Comparison of ENCODE assay signal across 10 mouse cellular contexts in the genomic region with DNA sequence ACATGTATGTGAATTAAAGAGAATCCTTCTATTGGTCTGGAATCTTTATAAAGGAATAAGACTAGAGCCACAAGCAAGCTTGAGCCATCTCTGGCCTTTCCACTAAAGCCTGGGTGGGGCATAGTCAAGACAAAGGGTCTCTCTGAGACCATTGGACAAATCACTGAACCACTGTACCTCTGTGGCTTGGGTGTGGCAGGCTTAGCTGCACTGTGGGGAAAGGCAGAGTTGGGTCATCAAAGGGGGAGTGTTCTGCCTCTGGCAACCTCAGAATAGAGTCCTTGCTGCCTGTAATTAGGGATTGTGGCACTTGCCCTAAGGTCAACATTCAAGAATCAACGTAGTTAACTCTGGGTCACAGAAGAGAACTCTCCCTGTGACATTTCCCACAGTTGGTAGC. TPM values are rescaled to one million over a fixed set of nuclear protein-coding genes. Genes with fewer than 3 reads are reported as not detected.
DNase-seq lines count a peak whose midpoint lies in the region; ATAC-seq and TF ChIP-seq lines count a peak whose summit lies in the region.
"Had no signal": no experiment of that assay in that cellular context is flagged by ENCODE, and none has a peak within 500 bp of the region (broad histone marks: within the 10 kb centered on the region; RNA-seq: fewer than 3 reads in every experiment).

No protein-coding gene starts in this region.

- H3K4me2 ChIP-seq in neural tube, embryonic 12.5 days (replicated peaks) = peak overlapping the region; percentile 70; the same call in 1 of the 2 replicates
- peak overlapping the region; percentile 84 for H3K4me2 ChIP-seq in liver, embryonic 11.5 days
- H3K4me2 ChIP-seq in stomach, postnatal 0 days (replicated peaks; ENCODE audit: low read depth) = peak overlapping the region; percentile 79; the same call in 1 of the 2 replicates

- no peak for TF ChIP-seq EP300 in stomach, postnatal 0 days (optimal IDR thresholded peaks at IDR 0.05)

- no peaks in the 10 kb centered on the region for H3K9me3 ChIP-seq in neural tube, embryonic 12.5 days
- H3K9me3 ChIP-seq in liver, embryonic 11.5 days (ENCODE audit: control insufficient read depth, low read length) = no peaks in the 10 kb centered on the region
- no peaks in the 10 kb centered on the region for H3K9me3 ChIP-seq in stomach, postnatal 0 days (ENCODE audit: control insufficient read depth, low read length)

- no peaks in the 10 kb centered on the region for H3K36me3 ChIP-seq in neural tube, embryonic 12.5 days
- H3K36me3 ChIP-seq in liver, embryonic 11.5 days (ENCODE audit: control insufficient read depth, insufficient read depth, low read length) = no peaks in the 10 kb centered on the region
- H3K36me3 ChIP-seq in stomach, postnatal 0 days (ENCODE audit: control insufficient read depth, insufficient read depth, low read length) = no peaks in the 10 kb centered on the region

- no peak overlapping the region for H3K27ac ChIP-seq in neural tube, embryonic 12.5 days
- peak overlapping the region; percentile 84; the same call in 1 of the 2 replicates for H3K27ac ChIP-seq in liver, embryonic 11.5 days (ENCODE audit: low read depth, low read length)
- no peak overlapping the region for H3K27ac ChIP-seq in stomach, postnatal 0 days (replicated peaks)

- WGBS in neural tube, embryonic 12.5 days = 5% methylated on average over 1 of the region's 1 CpGs
- 69% methylated on average over 1 of the region's 1 CpGs for WGBS in liver, embryonic 11.5 days
- WGBS in stomach, postnatal 0 days = 12% methylated on average over 1 of the region's 1 CpGs

- peaks cover 20% of the 10 kb centered on the region for H3K4me1 ChIP-seq in neural tube, embryonic 12.5 days
- peaks cover 45% of the 10 kb centered on the region for H3K4me1 ChIP-seq in liver, embryonic 11.5 days (replicated peaks; ENCODE audit: control insufficient read depth, insufficient read depth, low read length)
- H3K4me1 ChIP-seq in stomach, postnatal 0 days (replicated peaks; ENCODE audit: control insufficient read depth, insufficient read depth) = peaks cover 6% of the 10 kb centered on the region; the same call in 1 of the 2 replicates

- TF ChIP-seq CTCF in stomach, postnatal 0 days (IDR thresholded peaks at IDR 0.05; ENCODE audit: low read depth) = no peak

- no peak overlapping the region for H3K4me3 ChIP-seq in neural tube, embryonic 12.5 days
- H3K4me3 ChIP-seq in liver, embryonic 11.5 days (ENCODE audit: low read depth, low read length) = no peak overlapping the region
- no peak overlapping the region for H3K4me3 ChIP-seq in stomach, postnatal 0 days (ENCODE audit: low read depth, low read length)

- no peaks in the 10 kb centered on the region for H3K27me3 ChIP-seq in neural tube, embryonic 12.5 days (replicated peaks)
- no peaks in the 10 kb centered on the region for H3K27me3 ChIP-seq in liver, embryonic 11.5 days (replicated peaks; ENCODE audit: control insufficient read depth, insufficient read depth, low read length)
- H3K27me3 ChIP-seq in stomach, postnatal 0 days (ENCODE audit: control insufficient read depth, insufficient read depth, low read length) = no peaks in the 10 kb centered on the region

- peak; percentile 30 for DNase-seq in cerebellum, adult 9-10 months
- no peak for DNase-seq in cerebellum, postnatal 14 days
- DNase-seq in neural tube, embryonic 10.5 days (ENCODE audit: extremely low spot score, low spot score) = no peak
- no peak for DNase-seq in liver, embryonic 11.5 days (ENCODE audit: low spot score)
- DNase-seq in stomach, postnatal 0 days (ENCODE audit: low spot score) = no peak
- DNase-seq in thymus, postnatal 10 days (ENCODE audit: low spot score in 2 of 2) = no peak
- DNase-seq: gastrocnemius, postnatal 10 days had no signal

- H3K9ac ChIP-seq in neural tube, embryonic 12.5 days = no peak overlapping the region
- no peak overlapping the region for H3K9ac ChIP-seq in liver, embryonic 11.5 days (ENCODE audit: low read depth, low read length)
- no peak overlapping the region for H3K9ac ChIP-seq in stomach, postnatal 0 days (ENCODE audit: low read length)

- no peak for ATAC-seq in neural tube, embryonic 12.5 days (ENCODE audit: low FRiP score, low read depth)
- ATAC-seq in liver, embryonic 11.5 days (replicated peaks; ENCODE audit: low FRiP score) = no peak
- ATAC-seq in stomach, postnatal 0 days (ENCODE audit: low FRiP score, low TSS enrichment) = no peak
- no peak for ATAC-seq in frontal cortex, adult (ENCODE audit: low TSS enrichment)

RNA-seq across cellular contexts. Expression of a gene that starts 18.2 kb away (rescaled TPM):
- polyA plus RNA-seq in neural tube, embryonic 12.5 days (2016; fragmentation: Nextera tagmentation; extraction: Ambion mirVana) = 8.0 and 8.8 TPM in 2 replicates
- polyA plus RNA-seq in liver, embryonic 11.5 days (2014; fragmentation: Nextera tagmentation; extraction: Ambion mirVana) = 11.0 and 12.0 TPM in 2 replicates
- 1.3 and 1.7 TPM in 2 replicates for polyA plus RNA-seq in stomach, postnatal 0 days (2015; fragmentation: Nextera tagmentation; extraction: Ambion mirVana)

RNA-seq across cellular contexts. Expression of a gene that starts 56.6 kb away (rescaled TPM):
- polyA plus RNA-seq in neural tube, embryonic 12.5 days (2016; fragmentation: Nextera tagmentation; extraction: Ambion mirVana) = 0.05 and 0.08 TPM in 2 replicates
- polyA plus RNA-seq in liver, embryonic 11.5 days (2014; fragmentation: Nextera tagmentation; extraction: Ambion mirVana) = 0.06 and 0.16 TPM in 2 replicates
- 0.08 TPM in 1 of 2 replicates, not detected in the other for polyA plus RNA-seq in stomach, postnatal 0 days (2015; fragmentation: Nextera tagmentation; extraction: Ambion mirVana)
- polyA plus RNA-seq: neural tube, embryonic 11.5 days had no signal
